Mouse (Mus musculus) embryonic facial prominence, embryonic 14.5 days (tissue): Measurements from ENCODE around the gene Gnb1. TPM values are rescaled to one million over a fixed set of nuclear protein-coding genes. Genes with fewer than 3 reads are reported as not detected.

Experiments used
- ATAC-seq: fragments of 200-750 bp; cut with Nextera tagmentation; 2 replicates; pipeline ENCODE4 v1.8.0; 2017; ENCODE audit warnings: low read depth, moderate number of reproducible peaks, moderate TSS enrichment
- DNase-seq: peaks from one replicate; pipeline ENCODE4 v3.0.0-alpha.2; 2015; ENCODE audit warnings: low spot score
- H3K27ac ChIP-seq: fragments of 300-500 bp; sonication (generic); replicated peaks from 2 replicates; pipeline ENCODE4 v1.5.1; 2014; ENCODE audit warnings: low read depth, mild to moderate bottlenecking, low read length, moderate library complexity
- H3K27me3 ChIP-seq: fragments of 300-500 bp; sonication (generic); replicated peaks from 2 replicates; pipeline ENCODE4 v1.6.1; 2014; ENCODE audit warnings: low read length; ENCODE audit not compliant: control insufficient read depth, insufficient read depth
- H3K36me3 ChIP-seq: fragments of 300-500 bp; sonication (generic); 2 replicates; pipeline ENCODE4 v1.6.1; 2014; ENCODE audit warnings: low read length, mixed read lengths; ENCODE audit not compliant: control insufficient read depth, insufficient read depth
- H3K4me1 ChIP-seq: fragments of 300-500 bp; sonication (generic); 2 replicates; pipeline ENCODE4 v1.6.1; 2014; ENCODE audit warnings: antibody characterized with exemption, low read length; ENCODE audit not compliant: control insufficient read depth, insufficient read depth
- H3K4me2 ChIP-seq: fragments of 300-500 bp; sonication (generic); 2 replicates; pipeline ENCODE4 v1.6.1; 2014; ENCODE audit warnings: low read depth, mild to moderate bottlenecking, low read length, moderate library complexity, mixed read lengths
- H3K4me3 ChIP-seq: fragments of 300-500 bp; sonication (generic); 2 replicates; pipeline ENCODE4 v1.5.1; 2014; ENCODE audit warnings: low read depth, mild to moderate bottlenecking, low read length
- H3K9ac ChIP-seq: fragments of 300-500 bp; sonication (generic); 2 replicates; pipeline ENCODE4 v1.6.1; 2014; ENCODE audit warnings: low read depth, mild to moderate bottlenecking, low read length, moderate library complexity, mixed read lengths
- H3K9me3 ChIP-seq: fragments of 300-500 bp; sonication (generic); 2 replicates; pipeline ENCODE4 v1.6.1; 2016; ENCODE audit warnings: low read length; ENCODE audit not compliant: control insufficient read depth
- WGBS: fragments of 180-500 bp; shearing (Covaris S2); extraction: QIAGEN DNeasy Blood & Tissue Kit; methylation state at CpG from one replicate; pipeline ENCODE4 v1.1.7; 2014; 5-methylcytosine and 5-hydroxymethylcytosine counted together
- polyA plus RNA-seq: library from polyadenylated mRNA; unstranded; fragments of >200 nt; fragmentation: Nextera tagmentation; extraction: Ambion mirVana; gene quantifications from 2 replicates; pipeline ENCODE4 v1.2.1, GENCODE M21; 2014

Gene Gnb1
- polyA plus RNA-seq, 1 experiment from 2014 or later = 448 TPM

GRCm38 (mm10) chr4:155505671-155506295 is 14.6 kb downstream of the Gnb1 start:
- Histone ChIP-seq H3K36me3 (no peaks in the 10 kb centered on the region), H3K9ac (no peak overlapping the region), H3K4me3 (no peak overlapping the region), H3K4me1 (no peaks in the 10 kb centered on the region), H3K9me3 (no peaks in the 10 kb centered on the region), H3K27ac (no peak overlapping the region), H3K4me2 (no peak overlapping the region), H3K27me3 (no peaks in the 10 kb centered on the region)
- DNase-seq = no peak
- 79% methylated on average over 5 of the region's 5 CpGs for WGBS
- ATAC-seq = no peak

- 90% methylated on average over 4 of the region's 4 CpGs for WGBS
- 0 out of 2 replicates have a peak, but pooled peaks cover 11% of the 10 kb centered on the region for H3K36me3 ChIP-seq
- H3K4me3 ChIP-seq = no peak overlapping the region
- H3K27me3 ChIP-seq = no peaks in the 10 kb centered on the region
- no peak overlapping the region for H3K27ac ChIP-seq
- no peak overlapping the region for H3K9ac ChIP-seq
- no peaks in the 10 kb centered on the region for H3K4me1 ChIP-seq
- no peak for ATAC-seq
- no peaks in the 10 kb centered on the region for H3K9me3 ChIP-seq
- H3K4me2 ChIP-seq = no peak overlapping the region
- DNase-seq = no peak
Observed at GRCm38 (mm10) chr4:155508614-155509013, 17.5 kb downstream of the Gnb1 start.

- DNase-seq (no peak), ATAC-seq (no peak)
- Histone ChIP-seq H3K9me3 (no peaks in the 10 kb centered on the region), H3K27ac (no peak overlapping the region), H3K36me3 (0 out of 2 replicates have a peak, but pooled peaks cover 11% of the 10 kb centered on the region), H3K9ac (no peak overlapping the region), H3K4me2 (no peak overlapping the region), H3K27me3 (no peaks in the 10 kb centered on the region), H3K4me1 (no peaks in the 10 kb centered on the region), H3K4me3 (no peak overlapping the region)
- WGBS = 38% methylated on average over 1 of the region's 1 CpGs
Observed at GRCm38 (mm10) chr4:155510981-155511380, 19.8 kb downstream of the Gnb1 start.

GRCm38 (mm10) chr4:155514810-155515209 is 23.6 kb downstream of the Gnb1 start:
- 92% methylated on average over 2 of the region's 2 CpGs for WGBS
- no peaks in the 10 kb centered on the region for H3K9me3 ChIP-seq
- H3K4me1 ChIP-seq = no peaks in the 10 kb centered on the region
- H3K4me2 ChIP-seq = no peak overlapping the region
- H3K4me3 ChIP-seq = no peak overlapping the region
- no peak overlapping the region for H3K27ac ChIP-seq
- ATAC-seq (no peak), DNase-seq (no peak)
- H3K36me3 ChIP-seq = peaks cover 20% of the 10 kb centered on the region; the same call in 1 of the 2 replicates
- no peaks in the 10 kb centered on the region for H3K27me3 ChIP-seq
- no peak overlapping the region for H3K9ac ChIP-seq

GRCm38 (mm10) chr4:155517948-155518517 is 26.9 kb downstream of the Gnb1 start:
- ATAC-seq (no peak), DNase-seq (no peak)
- Histone ChIP-seq H3K36me3 (peaks cover 16% of the 10 kb centered on the region; the same call in 1 of the 2 replicates), H3K27ac (no peak overlapping the region), H3K4me2 (no peak overlapping the region), H3K9me3 (no peaks in the 10 kb centered on the region), H3K27me3 (no peaks in the 10 kb centered on the region), H3K4me3 (no peak overlapping the region), H3K4me1 (no peaks in the 10 kb centered on the region), H3K9ac (no peak overlapping the region)
- WGBS = 88% methylated on average over 7 of the region's 7 CpGs

GRCm38 (mm10) chr4:155522327-155522726 is 31.2 kb downstream of the Gnb1 start:
- Histone ChIP-seq H3K4me3 (no peak overlapping the region), H3K9me3 (no peaks in the 10 kb centered on the region), H3K9ac (no peak overlapping the region), H3K36me3 (peaks cover 21% of the 10 kb centered on the region; the same call in 1 of the 2 replicates), H3K27ac (no peak overlapping the region), H3K4me2 (no peak overlapping the region), H3K4me1 (no peaks in the 10 kb centered on the region), H3K27me3 (no peaks in the 10 kb centered on the region)
- DNase-seq (no peak), ATAC-seq (no peak)
- WGBS = 63% methylated on average over 7 of the region's 7 CpGs

- ATAC-seq = no peak
Observed at GRCm38 (mm10) chr4:155525751-155526150, 34.6 kb downstream of the Gnb1 start.

GRCm38 (mm10) chr4:155529294-155529693 is 38.1 kb downstream of the Gnb1 start:
- DNase-seq (no peak), ATAC-seq (no peak)
- Histone ChIP-seq H3K4me2 (no peak overlapping the region), H3K27me3 (no peaks in the 10 kb centered on the region), H3K9ac (no peak overlapping the region), H3K4me3 (no peak overlapping the region), H3K4me1 (no peaks in the 10 kb centered on the region), H3K27ac (no peak overlapping the region), H3K9me3 (no peaks in the 10 kb centered on the region), H3K36me3 (peaks cover 63% of the 10 kb centered on the region)
- WGBS = 74% methylated on average over 3 of the region's 3 CpGs

More at GRCm38 (mm10) chr4:155525751-155526150, 34.6 kb downstream of the Gnb1 start:
- WGBS = 76% methylated on average over 5 of the region's 5 CpGs
- no peaks in the 10 kb centered on the region for H3K27me3 ChIP-seq
- H3K9ac ChIP-seq = no peak overlapping the region
- no peaks in the 10 kb centered on the region for H3K4me1 ChIP-seq
- no peak overlapping the region for H3K27ac ChIP-seq
- no peak overlapping the region for H3K4me3 ChIP-seq
- H3K36me3 ChIP-seq = peaks cover 45% of the 10 kb centered on the region
- no peaks in the 10 kb centered on the region for H3K9me3 ChIP-seq
- no peak overlapping the region for H3K4me2 ChIP-seq
- DNase-seq = no peak

GRCm38 (mm10) chr4:155549993-155550392 is 58.8 kb downstream of the Gnb1 start:
- no peak overlapping the region for H3K4me2 ChIP-seq
- WGBS = 88% methylated on average over 7 of the region's 7 CpGs
- H3K36me3 ChIP-seq = peaks cover 83% of the 10 kb centered on the region
- no peak overlapping the region for H3K27ac ChIP-seq
- no peaks in the 10 kb centered on the region for H3K4me1 ChIP-seq
- H3K9ac ChIP-seq = no peak overlapping the region
- ATAC-seq (no peak), DNase-seq (no peak)
- H3K27me3 ChIP-seq = no peaks in the 10 kb centered on the region
- no peak overlapping the region for H3K4me3 ChIP-seq
- H3K9me3 ChIP-seq = no peaks in the 10 kb centered on the region
